Mouse (Mus musculus): ENCODE results near the gene Art3.

Gene Art3

GRCm38 (mm10) chr5:92381550-92382348, 50.1 kb downstream of the Art3 start:
- Histone ChIP-seq H3K36me3 (ENCODE audit: control insufficient read depth, insufficient read depth, low read length, poor library complexity, severe bottlenecking) (no peaks in the 10 kb centered on the region), H3K27me3 (ENCODE audit: control insufficient read depth, insufficient read depth, low read length, poor library complexity, severe bottlenecking) (no peaks in the 10 kb centered on the region; the same call in 1 of the 2 replicates)
- DNase-seq (ENCODE audit: low read depth, low spot score): peak; percentile 91

- H3K27me3 ChIP-seq (ENCODE audit: control insufficient read depth, insufficient read depth, low read length, poor library complexity, severe bottlenecking): no peaks in the 10 kb centered on the region; the same call in 1 of the 2 replicates
- no peak for DNase-seq (ENCODE audit: low read depth, low spot score)
- H3K36me3 ChIP-seq (ENCODE audit: control insufficient read depth, insufficient read depth, low read length, poor library complexity, severe bottlenecking): no peaks in the 10 kb centered on the region
Measured at GRCm38 (mm10) chr5:92382349-92382679, 50.7 kb downstream of the Art3 start.

GRCm38 (mm10) chr5:92383747-92384146, 52.1 kb downstream of the Art3 start:
- no peak for DNase-seq (ENCODE audit: low read depth, low spot score)
- H3K36me3 ChIP-seq (ENCODE audit: control insufficient read depth, insufficient read depth, low read length, poor library complexity, severe bottlenecking): no peaks in the 10 kb centered on the region
- no peaks in the 10 kb centered on the region; the same call in 1 of the 2 replicates for H3K27me3 ChIP-seq (ENCODE audit: control insufficient read depth, insufficient read depth, low read length, poor library complexity, severe bottlenecking)

GRCm38 (mm10) chr5:92384855-92385254, 53.2 kb downstream of the Art3 start:
- Histone ChIP-seq H3K27me3 (ENCODE audit: control insufficient read depth, insufficient read depth, low read length, poor library complexity, severe bottlenecking) (no peaks in the 10 kb centered on the region; the same call in 1 of the 2 replicates), H3K36me3 (ENCODE audit: control insufficient read depth, insufficient read depth, low read length, poor library complexity, severe bottlenecking) (no peaks in the 10 kb centered on the region)
- peak; percentile 59 for DNase-seq (ENCODE audit: low read depth, low spot score)

- no peak for DNase-seq (ENCODE audit: low read depth, low spot score)
- Histone ChIP-seq H3K27me3 (ENCODE audit: control insufficient read depth, insufficient read depth, low read length, poor library complexity, severe bottlenecking) (no peaks in the 10 kb centered on the region; the same call in 1 of the 2 replicates), H3K36me3 (ENCODE audit: control insufficient read depth, insufficient read depth, low read length, poor library complexity, severe bottlenecking) (no peaks in the 10 kb centered on the region)
Measured at GRCm38 (mm10) chr5:92386102-92386501, 54.5 kb downstream of the Art3 start.

GRCm38 (mm10) chr5:92386643-92387042, 55.0 kb downstream of the Art3 start:
- DNase-seq (ENCODE audit: low read depth, low spot score): no peak

GRCm38 (mm10) chr5:92387433-92387832, 55.8 kb downstream of the Art3 start:
- Histone ChIP-seq H3K27me3 (ENCODE audit: control insufficient read depth, insufficient read depth, low read length, poor library complexity, severe bottlenecking) (no peaks in the 10 kb centered on the region; the same call in 1 of the 2 replicates), H3K36me3 (ENCODE audit: control insufficient read depth, insufficient read depth, low read length, poor library complexity, severe bottlenecking) (no peaks in the 10 kb centered on the region)
- no peak for DNase-seq (ENCODE audit: low read depth, low spot score)

More at GRCm38 (mm10) chr5:92386643-92387042, 55.0 kb downstream of the Art3 start:
- Histone ChIP-seq H3K36me3 (ENCODE audit: control insufficient read depth, insufficient read depth, low read length, poor library complexity, severe bottlenecking) (no peaks in the 10 kb centered on the region), H3K27me3 (ENCODE audit: control insufficient read depth, insufficient read depth, low read length, poor library complexity, severe bottlenecking) (no peaks in the 10 kb centered on the region; the same call in 1 of the 2 replicates)

GRCm38 (mm10) chr5:92389977-92390376, 58.4 kb downstream of the Art3 start:
- H3K27me3 ChIP-seq (ENCODE audit: control insufficient read depth, insufficient read depth, low read length, poor library complexity, severe bottlenecking): no peaks in the 10 kb centered on the region; the same call in 1 of the 2 replicates
- H3K36me3 ChIP-seq (ENCODE audit: control insufficient read depth, insufficient read depth, low read length, poor library complexity, severe bottlenecking): no peaks in the 10 kb centered on the region
- no peak for DNase-seq (ENCODE audit: low read depth, low spot score)

GRCm38 (mm10) chr5:92390615-92391014, 59.0 kb downstream of the Art3 start:
- DNase-seq (ENCODE audit: low read depth, low spot score): no peak
- no peaks in the 10 kb centered on the region; the same call in 1 of the 2 replicates for H3K27me3 ChIP-seq (ENCODE audit: control insufficient read depth, insufficient read depth, low read length, poor library complexity, severe bottlenecking)

GRCm38 (mm10) chr5:92392542-92392941, 60.9 kb downstream of the Art3 start:
- Histone ChIP-seq H3K27me3 (ENCODE audit: control insufficient read depth, insufficient read depth, low read length, poor library complexity, severe bottlenecking) (no peaks in the 10 kb centered on the region), H3K36me3 (ENCODE audit: control insufficient read depth, insufficient read depth, low read length, poor library complexity, severe bottlenecking) (no peaks in the 10 kb centered on the region)
- peak; percentile 41 for DNase-seq (ENCODE audit: low read depth, low spot score)

More at GRCm38 (mm10) chr5:92390615-92391014, 59.0 kb downstream of the Art3 start:
- H3K36me3 ChIP-seq (ENCODE audit: control insufficient read depth, insufficient read depth, low read length, poor library complexity, severe bottlenecking): no peaks in the 10 kb centered on the region

GRCm38 (mm10) chr5:92393863-92394262, 62.2 kb downstream of the Art3 start:
- Histone ChIP-seq H3K36me3 (ENCODE audit: control insufficient read depth, insufficient read depth, low read length, poor library complexity, severe bottlenecking) (no peaks in the 10 kb centered on the region), H3K27me3 (ENCODE audit: control insufficient read depth, insufficient read depth, low read length, poor library complexity, severe bottlenecking) (no peaks in the 10 kb centered on the region)
- DNase-seq (ENCODE audit: low read depth, low spot score): no peak

GRCm38 (mm10) chr5:92395764-92396163, 64.1 kb downstream of the Art3 start:
- Histone ChIP-seq H3K27me3 (ENCODE audit: control insufficient read depth, insufficient read depth, low read length, poor library complexity, severe bottlenecking) (no peaks in the 10 kb centered on the region), H3K36me3 (ENCODE audit: control insufficient read depth, insufficient read depth, low read length, poor library complexity, severe bottlenecking) (no peaks in the 10 kb centered on the region)
- no peak for DNase-seq (ENCODE audit: low read depth, low spot score)

- Histone ChIP-seq H3K36me3 (ENCODE audit: control insufficient read depth, insufficient read depth, low read length, poor library complexity, severe bottlenecking) (no peaks in the 10 kb centered on the region), H3K27me3 (ENCODE audit: control insufficient read depth, insufficient read depth, low read length, poor library complexity, severe bottlenecking) (no peaks in the 10 kb centered on the region)
- no peak for DNase-seq (ENCODE audit: low read depth, low spot score)
Measured at GRCm38 (mm10) chr5:92396476-92396875, 64.8 kb downstream of the Art3 start.

GRCm38 (mm10) chr5:92398153-92398552, 66.5 kb downstream of the Art3 start:
- no peaks in the 10 kb centered on the region for H3K27me3 ChIP-seq (ENCODE audit: control insufficient read depth, insufficient read depth, low read length, poor library complexity, severe bottlenecking)
- no peaks in the 10 kb centered on the region for H3K36me3 ChIP-seq (ENCODE audit: control insufficient read depth, insufficient read depth, low read length, poor library complexity, severe bottlenecking)
- DNase-seq (ENCODE audit: low read depth, low spot score): peak; percentile 86

GRCm38 (mm10) chr5:92402816-92403215, 71.2 kb downstream of the Art3 start:
- DNase-seq (ENCODE audit: low read depth, low spot score): no peak
- Histone ChIP-seq H3K36me3 (ENCODE audit: control insufficient read depth, insufficient read depth, low read length, poor library complexity, severe bottlenecking) (no peaks in the 10 kb centered on the region), H3K27me3 (ENCODE audit: control insufficient read depth, insufficient read depth, low read length, poor library complexity, severe bottlenecking) (no peaks in the 10 kb centered on the region)

Data from splenic B cell, adult 2 months (primary cell).